Mouse (Mus musculus) lung, embryonic 14.5 days (tissue): Measurements from ENCODE around the gene Pdpr. TPM values are rescaled to one million over a fixed set of nuclear protein-coding genes. Genes with fewer than 3 reads are reported as not detected.

ENCODE experiments used
- ATAC-seq: fragments of 200-750 bp; cut with Nextera tagmentation; 2 replicates; pipeline ENCODE4 v1.8.0; 2017; ENCODE audit warnings: mild to moderate bottlenecking, moderate TSS enrichment, moderate library complexity; ENCODE audit not compliant: insufficient read depth
- DNase-seq: peaks from one replicate; pipeline ENCODE4 v3.0.0-alpha.2; 2015
- H3K27ac ChIP-seq: fragments of 300-500 bp; sonication (generic); 2 replicates; pipeline ENCODE4 v1.5.1; 2014; ENCODE audit warnings: low read depth, mild to moderate bottlenecking, moderate library complexity
- H3K27me3 ChIP-seq: fragments of 300-500 bp; sonication (generic); 2 replicates; pipeline ENCODE4 v1.6.1; 2014; ENCODE audit warnings: low read length, control low read depth; ENCODE audit not compliant: insufficient read depth
- H3K36me3 ChIP-seq: fragments of 300-500 bp; sonication (generic); 2 replicates; pipeline ENCODE4 v1.6.1; 2014; ENCODE audit warnings: control low read depth; ENCODE audit not compliant: insufficient read depth
- H3K4me1 ChIP-seq: fragments of 300-500 bp; sonication (generic); 2 replicates; pipeline ENCODE4 v1.6.1; 2014; ENCODE audit warnings: antibody characterized with exemption, control low read depth; ENCODE audit not compliant: insufficient read depth
- H3K4me2 ChIP-seq: fragments of 300-500 bp; sonication (generic); 2 replicates; pipeline ENCODE4 v1.6.1; 2014; ENCODE audit warnings: mild to moderate bottlenecking
- H3K4me3 ChIP-seq: fragments of 300-500 bp; sonication (generic); 2 replicates; pipeline ENCODE4 v1.5.1; 2014; ENCODE audit warnings: low read depth, low read length
- H3K9ac ChIP-seq: fragments of 300-500 bp; sonication (generic); 2 replicates; pipeline ENCODE4 v1.6.1; 2014
- H3K9me3 ChIP-seq: fragments of 300-500 bp; sonication (generic); 2 replicates; pipeline ENCODE4 v1.6.1; 2016; ENCODE audit warnings: low read depth, low read length, control low read depth
- CTCF ChIP-seq: IDR thresholded peaks from 2 replicates; pipeline ENCODE4 v1.5.1; 2016; ENCODE audit warnings: antibody characterized with exemption, low read depth
- WGBS: fragments of 180-500 bp; shearing (Covaris S2); extraction: QIAGEN DNeasy Blood & Tissue Kit; methylation state at CpG from one replicate; pipeline ENCODE4 v1.1.7; 2014; 5-methylcytosine and 5-hydroxymethylcytosine counted together
- polyA plus RNA-seq: library from polyadenylated mRNA; unstranded; fragments of >200 nt; fragmentation: Nextera tagmentation; extraction: Ambion mirVana; gene quantifications from 2 replicates; pipeline ENCODE4 v1.2.1, GENCODE M21; 2014

The Pdpr gene
- 7.1 and 9.1 TPM in 2 replicates for polyA plus RNA-seq

- Histone ChIP-seq H3K27ac (no peak within 1 kb of the TSS), H3K36me3 (no peaks in the 10 kb centered on the region), H3K4me3 (peak within 1 kb of the TSS; percentile 58), H3K9ac (peak within 1 kb of the TSS; percentile 63), H3K4me1 (peaks cover 3% of the 10 kb centered on the region; the same call in 1 of the 2 replicates), H3K27me3 (no peaks in the 10 kb centered on the region), H3K4me2 (peak within 1 kb of the TSS; percentile 81), H3K9me3 (no peaks in the 10 kb centered on the region)
- peak; percentile 91 for DNase-seq
- TF ChIP-seq CTCF = no peak
- peak; percentile 95 for ATAC-seq
- WGBS = 7% methylated on average over 53 of the region's 72 CpGs
Observed at GRCm38 (mm10) chr8:111093865-111094718, at the start of gene Pdpr. Gene Pdpr, plus strand, starts transcription at chr8:111094630.

DNA sequence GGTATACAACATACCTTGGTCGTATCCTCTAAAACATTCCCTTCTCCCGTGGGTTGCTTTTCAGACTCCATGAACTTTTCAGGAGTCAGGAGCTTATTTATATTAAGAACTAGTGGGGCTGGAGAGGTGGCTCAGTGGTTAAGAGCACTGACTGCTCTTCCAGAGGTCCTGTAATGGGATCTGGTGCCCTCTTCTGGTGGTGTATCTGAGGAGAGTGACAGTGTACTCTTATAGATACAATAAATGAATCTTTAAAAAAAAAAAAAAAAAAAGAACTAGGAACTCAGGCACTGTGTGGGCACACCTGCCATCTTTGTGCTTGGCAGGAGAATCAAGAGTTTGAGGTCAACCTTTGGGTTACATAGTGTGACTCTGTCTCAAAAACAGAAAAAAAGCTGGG lies 45.7 kb upstream of the Pdpr start:
- no peak for ATAC-seq

DNA sequence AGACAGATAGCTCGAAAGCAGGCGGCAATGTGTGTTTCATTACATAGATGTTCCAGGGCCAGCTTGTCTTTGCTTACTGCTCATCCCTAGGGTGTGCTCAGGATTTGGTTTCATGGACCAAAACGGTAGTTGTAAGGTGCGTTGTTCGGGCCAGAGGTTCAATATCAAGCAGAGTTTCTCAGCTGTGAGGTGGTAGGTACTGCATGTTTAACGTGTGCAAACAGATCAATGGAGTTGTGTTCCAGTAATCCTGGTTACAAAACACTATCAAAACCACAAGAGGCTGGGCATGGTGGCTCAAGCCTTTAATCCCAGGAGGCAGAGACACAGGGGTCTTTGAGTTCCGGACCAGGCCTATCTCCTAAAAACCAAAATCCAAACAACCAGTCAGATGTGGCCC lies 45.3 kb upstream of the Pdpr start:
- no peaks in the 10 kb centered on the region for H3K27me3 ChIP-seq
- 93% methylated on average over 7 of the region's 7 CpGs for WGBS
- no peaks in the 10 kb centered on the region for H3K9me3 ChIP-seq
- no peaks in the 10 kb centered on the region for H3K4me1 ChIP-seq
- H3K9ac ChIP-seq = no peak overlapping the region
- no peak for ATAC-seq
- no peak for DNase-seq
- H3K4me2 ChIP-seq = no peak overlapping the region
- H3K4me3 ChIP-seq = no peak overlapping the region
- no peak for TF ChIP-seq CTCF
- H3K27ac ChIP-seq = no peak overlapping the region
- H3K36me3 ChIP-seq = peaks cover 100% of the 10 kb centered on the region

More for the DNA sequence above, 45.7 kb upstream of the Pdpr start:
- Histone ChIP-seq H3K4me1 (no peaks in the 10 kb centered on the region), H3K4me3 (no peak overlapping the region), H3K27me3 (no peaks in the 10 kb centered on the region), H3K9me3 (no peaks in the 10 kb centered on the region), H3K4me2 (no peak overlapping the region), H3K9ac (no peak overlapping the region), H3K36me3 (peaks cover 100% of the 10 kb centered on the region), H3K27ac (no peak overlapping the region)
- DNase-seq = no peak
- WGBS = 89% methylated on average over 2 of the region's 2 CpGs
- TF ChIP-seq CTCF = no peak

- Histone ChIP-seq H3K36me3 (peaks cover 81% of the 10 kb centered on the region), H3K27me3 (no peaks in the 10 kb centered on the region), H3K4me1 (no peaks in the 10 kb centered on the region; the same call in 1 of the 2 replicates), H3K9me3 (no peaks in the 10 kb centered on the region), H3K27ac (no peak overlapping the region), H3K4me2 (no peak overlapping the region), H3K9ac (no peak overlapping the region), H3K4me3 (no peak overlapping the region)
- DNase-seq (no peak), ATAC-seq (no peak)
- WGBS = 92% methylated on average over 12 of the region's 12 CpGs
- TF ChIP-seq CTCF = peak; percentile 11; the same call in 1 of the 2 replicates
Observed at GRCm38 (mm10) chr8:111053827-111054518, 40.5 kb upstream of the Pdpr start.

DNA sequence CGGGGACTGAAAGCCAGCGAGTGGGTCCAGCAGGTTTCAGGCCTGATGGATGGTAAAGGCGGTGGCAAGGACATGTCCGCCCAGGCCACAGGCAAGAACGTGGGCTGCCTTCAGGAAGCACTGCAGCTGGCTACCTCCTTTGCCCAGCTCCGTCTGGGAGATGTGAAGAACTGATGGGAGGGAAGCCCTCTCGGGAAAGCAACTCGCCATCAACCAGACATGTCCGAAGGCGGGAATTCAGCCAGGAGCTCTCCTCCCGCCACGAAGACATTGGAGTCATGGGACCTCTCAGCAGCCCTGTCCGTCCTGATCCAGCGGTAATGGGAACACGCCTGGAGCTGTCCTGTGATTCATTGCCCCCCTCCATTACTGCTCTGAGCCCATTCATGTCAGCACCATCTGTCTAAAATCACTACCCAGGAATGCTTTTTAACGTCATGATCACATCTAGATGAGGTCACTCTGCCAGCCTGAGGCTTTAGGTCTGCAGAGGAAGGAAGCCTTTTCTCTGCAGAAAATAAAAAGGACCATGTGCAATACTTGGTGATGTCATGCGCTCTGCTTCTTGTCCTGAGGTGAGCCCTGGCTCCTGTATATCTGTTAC lies 39.3 kb upstream of the Pdpr start:
- no peaks in the 10 kb centered on the region for H3K9me3 ChIP-seq
- H3K4me1 ChIP-seq = no peaks in the 10 kb centered on the region; the same call in 1 of the 2 replicates
- H3K27ac ChIP-seq = no peak overlapping the region
- 84% methylated on average over 17 of the region's 17 CpGs for WGBS
- no peak overlapping the region for H3K4me3 ChIP-seq
- no peaks in the 10 kb centered on the region for H3K27me3 ChIP-seq
- TF ChIP-seq CTCF = no peak
- DNase-seq (no peak), ATAC-seq (no peak)
- no peak overlapping the region for H3K4me2 ChIP-seq
- H3K9ac ChIP-seq = no peak overlapping the region
- peaks cover 71% of the 10 kb centered on the region for H3K36me3 ChIP-seq

- DNase-seq = no peak
- no peak for TF ChIP-seq CTCF
- H3K4me2 ChIP-seq = no peak overlapping the region
- 61% methylated on average over 2 of the region's 2 CpGs for WGBS
- peak overlapping the region; percentile 94; the same call in 1 of the 2 replicates for H3K4me3 ChIP-seq
- peaks cover 66% of the 10 kb centered on the region for H3K36me3 ChIP-seq
- no peaks in the 10 kb centered on the region for H3K9me3 ChIP-seq
- H3K4me1 ChIP-seq = no peaks in the 10 kb centered on the region; the same call in 1 of the 2 replicates
- H3K9ac ChIP-seq = no peak overlapping the region
- H3K27ac ChIP-seq = no peak overlapping the region
- H3K27me3 ChIP-seq = no peaks in the 10 kb centered on the region
- ATAC-seq = peak; percentile 8
Observed at GRCm38 (mm10) chr8:111055661-111056060, 38.8 kb upstream of the Pdpr start.
